Mouse (Mus musculus): ENCODE results near the gene Id2. TPM values are rescaled to one million over a fixed set of nuclear protein-coding genes. Genes with fewer than 3 reads are reported as not detected.

Id2 gene
- total RNA-seq, 2 experiments from 2014 or later, result 6.5 to 8.0 TPM

Other genes with a start within 250 kb of the Id2 start
- gene Kidins220, start 122.2 kb downstream of the Id2 start, total RNA-seq (2021), result 10 to 100 TPM; 31.9 to 35.8 TPM

All from gastrocnemius, postnatal 14 days (tissue).